Comparison of ENCODE assay signal across 9 mouse cellular contexts in the genomic region with DNA sequence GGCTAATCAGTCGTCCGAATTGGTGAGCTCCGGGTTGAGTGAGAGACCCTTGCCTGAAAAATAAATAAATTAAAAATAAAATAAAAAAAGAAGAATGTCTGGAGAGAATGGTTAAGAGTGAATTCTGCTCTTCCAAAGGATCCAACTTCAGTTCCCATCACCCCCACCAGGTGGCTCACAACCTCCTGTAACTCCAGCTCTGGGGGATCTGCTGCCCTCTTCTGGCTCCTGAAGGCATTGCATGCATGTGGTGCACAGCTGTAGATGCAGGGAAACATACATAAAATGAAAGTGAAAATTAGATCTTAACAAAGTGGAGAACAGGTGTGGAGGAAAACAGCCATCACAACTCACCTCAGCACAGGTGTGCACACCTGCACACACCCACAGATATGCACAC. TPM values are rescaled to one million over a fixed set of nuclear protein-coding genes. Genes with fewer than 3 reads are reported as not detected.
DNase-seq lines count a peak whose midpoint lies in the region; TF ChIP-seq lines count a peak whose summit lies in the region.
"Had no signal": no experiment of that assay in that cellular context is flagged by ENCODE, and none has a peak within 500 bp of the region (broad histone marks: within the 10 kb centered on the region; RNA-seq: fewer than 3 reads in every experiment).

No protein-coding gene starts in this region.

- no peak overlapping the region for H3K27ac ChIP-seq in cerebellum, adult 2 months (ENCODE audit: insufficient read depth, low read length)
- no peak overlapping the region for H3K27ac ChIP-seq in spleen, adult 2 months (ENCODE audit: insufficient read depth, low read length)
- H3K27ac ChIP-seq: limb, embryonic 13.5 days had no signal

- TF ChIP-seq POLR2A in cerebellum, adult 2 months (IDR thresholded peaks at IDR 0.05; ENCODE audit: borderline replicate concordance, insufficient read depth, low read length) = no peak
- no peak for TF ChIP-seq POLR2A in lung, adult 2 months (IDR thresholded peaks at IDR 0.05; ENCODE audit: borderline replicate concordance, extremely low read depth, low read depth, low read length)
- TF ChIP-seq POLR2A in spleen, adult 2 months (IDR thresholded peaks at IDR 0.05; ENCODE audit: low read depth, low read length) = no peak

- peaks cover 59% of the 10 kb centered on the region for H3K4me1 ChIP-seq in cerebellum, adult 2 months (ENCODE audit: control insufficient read depth, insufficient read depth, low read length)
- H3K4me1 ChIP-seq in lung, adult 2 months (ENCODE audit: control insufficient read depth, insufficient read depth, low read length) = no peaks in the 10 kb centered on the region
- no peaks in the 10 kb centered on the region for H3K4me1 ChIP-seq in spleen, adult 2 months (ENCODE audit: control insufficient read depth, insufficient read depth, insufficient read length)
- H3K4me1 ChIP-seq: limb, embryonic 13.5 days had no signal

- no peaks in the 10 kb centered on the region for H3K27me3 ChIP-seq in cerebellum, adult 2 months (ENCODE audit: control insufficient read depth, insufficient read depth, low read length)
- H3K27me3 ChIP-seq in spleen, adult 2 months (ENCODE audit: control insufficient read depth, insufficient read depth, low read length) = no peaks in the 10 kb centered on the region

- H3K4me3 ChIP-seq in cerebellum, adult 2 months (replicated peaks; ENCODE audit: insufficient read depth, low read depth, low read length) = no peak overlapping the region
- no peak overlapping the region for H3K4me3 ChIP-seq in lung, adult 2 months (replicated peaks; ENCODE audit: extremely low read depth, low read depth, low read length)
- no peak overlapping the region for H3K4me3 ChIP-seq in spleen, adult 2 months (ENCODE audit: extremely low read depth, insufficient read depth, insufficient read length)
- H3K4me3 ChIP-seq: limb, embryonic 13.5 days had no signal

- 43% methylated on average over 3 of the region's 3 CpGs for WGBS in cerebellum, adult 2 months
- 13% methylated on average over 3 of the region's 3 CpGs for WGBS in lung, adult 2 months
- WGBS in spleen, adult 2 months = 29% methylated on average over 3 of the region's 3 CpGs

- intact Hi-C loops in heart, postnatal 36 days (cut with DNase I) = no loop called here

- no peaks in the 10 kb centered on the region for H3K36me3 ChIP-seq in spleen, adult 2 months (ENCODE audit: control insufficient read depth, insufficient read depth, low read length)
- H3K36me3 ChIP-seq: limb, embryonic 13.5 days had no signal

- peak; percentile 73; the same call in 1 of the 2 replicates for TF ChIP-seq CTCF in cerebellum, adult 2 months (IDR thresholded peaks at IDR 0.05; ENCODE audit: borderline replicate concordance, insufficient read depth, low read depth, low read length)
- TF ChIP-seq CTCF in lung, adult 2 months (IDR thresholded peaks at IDR 0.05; ENCODE audit: insufficient read depth, low read length) = peak; percentile 65
- TF ChIP-seq CTCF in spleen, adult 2 months (IDR thresholded peaks at IDR 0.05; ENCODE audit: extremely low read depth, insufficient read depth, insufficient read length, insufficient replicate concordance) = peak; percentile 57; the same call in 1 of the 2 replicates

- DNase-seq in cerebellum, adult 2 months = peak in 1 of 2 experiments; percentile 69
- no peak for DNase-seq in cerebellum, adult 9-11 months
- peak; percentile 18 for DNase-seq in ovary, postnatal 10 days (ENCODE audit: low spot score)
- DNase-seq in ovary, adult 18-20 months (ENCODE audit: low spot score) = no peak
- DNase-seq in cerebellum, adult 9-10 months = peak; percentile 74
- peak; percentile 22 to 52 for DNase-seq in heart, postnatal 36 days
- DNase-seq in lung, adult 2 months = peak; percentile 23
- peak in 1 of 2 experiments; percentile 27 for DNase-seq in spleen, adult 2 months (ENCODE audit: low read depth in 1 of 2, low spot score in 2 of 2)

RNA-seq across cellular contexts. Expression of gene Jph3, which starts 22.0 kb away (rescaled TPM):
- 143 and 154 TPM in 2 replicates for polyA plus RNA-seq in cerebellum, adult 2 months (2012; rRNA removed)
- under 1 TPM in 1 of 2 experiments, not detected in 1; 0.08 TPM for total RNA-seq in heart, postnatal 36 days (2021)
- polyA plus RNA-seq in lung, adult 2 months (2012; rRNA removed) = 0.06 and 0.10 TPM in 2 replicates
- 0.02 TPM in 1 of 2 replicates, not detected in the other for polyA plus RNA-seq in spleen, adult 2 months (2012; rRNA removed)

Comparison
In these comparisons a context has a peak if more than half of its experiments do, and no peak if none do; other contexts are left out.
1. DNase-seq: peak in ovary, postnatal 10 days (single experiment), cerebellum, adult 9-10 months (single experiment), heart, postnatal 36 days (2 of 2) and lung, adult 2 months (single experiment); none in cerebellum, adult 9-11 months (single experiment) and ovary, adult 18-20 months (single experiment).
2. RNA of gene Jph3, which starts 22.0 kb away (polyA plus RNA-seq): 143 to 154 TPM in cerebellum, adult 2 months; 0.06 to 0.10 TPM in lung, adult 2 months and 0.02 TPM in spleen, adult 2 months; every median in the first group is over 100 times any median in the second.
3. Peak in every context shown above with its lines, with median percentiles within 50 percentile points of each other: CTCF ChIP-seq.